Mouse (Mus musculus) frontal cortex, postnatal 10 days (tissue): ENCODE measurements around the gene Pcp4.

Experiments
- DNase-seq, 2 experiments: peaks; one replicate each; pipeline ENCODE4 v3.0.0; 2022; ENCODE audit warnings: low spot score in 2 of 2, mixed read lengths in 1 of 2

The Pcp4 gene

GRCm38 (mm10) chr16:96487007-96487684 is 19.7 kb downstream of the Pcp4 start:
- no peak for DNase-seq

- DNase-seq = no peak
These were observed 20.6 kb downstream of the Pcp4 start for GRCm38 (mm10) chr16:96488038-96488437.

GRCm38 (mm10) chr16:96491530-96491929 is 24.1 kb downstream of the Pcp4 start:
- DNase-seq = no peak

GRCm38 (mm10) chr16:96494079-96494478 is 26.7 kb downstream of the Pcp4 start:
- no peak for DNase-seq

GRCm38 (mm10) chr16:96498951-96499350 is 31.5 kb downstream of the Pcp4 start:
- peak; percentile 20 to 34 for DNase-seq

GRCm38 (mm10) chr16:96501241-96501640 is 33.8 kb downstream of the Pcp4 start:
- no peak for DNase-seq

- no peak for DNase-seq
These were observed 35.2 kb downstream of the Pcp4 start for GRCm38 (mm10) chr16:96502586-96502985.

- no peak for DNase-seq
These were observed 47.1 kb downstream of the Pcp4 start for GRCm38 (mm10) chr16:96514466-96514865.

GRCm38 (mm10) chr16:96527476-96527875 is 60.1 kb downstream of the Pcp4 start:
- no peak for DNase-seq

GRCm38 (mm10) chr16:96528471-96528870 is 61.1 kb downstream of the Pcp4 start:
- no peak for DNase-seq

GRCm38 (mm10) chr16:96529896-96530568 is 62.6 kb downstream of the Pcp4 start:
- DNase-seq = no peak

- no peak for DNase-seq
These were observed 63.1 kb downstream of the Pcp4 start for GRCm38 (mm10) chr16:96530569-96530898.

- DNase-seq = no peak
These were observed 63.6 kb downstream of the Pcp4 start for GRCm38 (mm10) chr16:96531029-96531428.

GRCm38 (mm10) chr16:96533710-96534109 is 66.3 kb downstream of the Pcp4 start:
- no peak for DNase-seq

GRCm38 (mm10) chr16:96535271-96535670 is 67.9 kb downstream of the Pcp4 start:
- DNase-seq = no peak

- DNase-seq = no peak
These were observed 69.0 kb downstream of the Pcp4 start for GRCm38 (mm10) chr16:96536426-96536825.

- no peak for DNase-seq
These were observed 71.7 kb downstream of the Pcp4 start for GRCm38 (mm10) chr16:96539091-96539490.

- peak in 1 of 2 experiments; percentile 25 for DNase-seq
These were observed 73.7 kb downstream of the Pcp4 start for GRCm38 (mm10) chr16:96541056-96541455.

- no peak for DNase-seq
These were observed 85.3 kb downstream of the Pcp4 start for GRCm38 (mm10) chr16:96552680-96553079.

GRCm38 (mm10) chr16:96555412-96555811 is 88.0 kb downstream of the Pcp4 start:
- DNase-seq = no peak

GRCm38 (mm10) chr16:96556621-96557020 is 89.2 kb downstream of the Pcp4 start:
- DNase-seq = no peak

GRCm38 (mm10) chr16:96558341-96558740 is 90.9 kb downstream of the Pcp4 start:
- DNase-seq = no peak

- no peak for DNase-seq
These were observed 92.4 kb downstream of the Pcp4 start for GRCm38 (mm10) chr16:96559796-96560195.
